Mouse (Mus musculus) hindbrain, embryonic 16.5 days (tissue): Measurements from ENCODE around the gene Pheta1. TPM values are rescaled to one million over a fixed set of nuclear protein-coding genes. Genes with fewer than 3 reads are reported as not detected.
"Not testable (repeated sequence)": the region's sequence is repeated elsewhere in the genome, so short reads cannot be mapped to it uniquely, and the experiment has no call there.

ENCODE experiments used
- ATAC-seq: fragments of 200-750 bp; cut with Nextera tagmentation; 2 replicates; pipeline ENCODE4 v1.8.0; 2017; ENCODE audit warnings: moderate TSS enrichment, moderate library complexity
- H3K27ac ChIP-seq: fragments of 300-500 bp; sonication (generic); 2 replicates; pipeline ENCODE4 v1.5.1; 2014; ENCODE audit warnings: low read depth, mild to moderate bottlenecking, control low read depth, low read length, moderate library complexity
- H3K27me3 ChIP-seq: fragments of 300-500 bp; sonication (generic); replicated peaks from 2 replicates; pipeline ENCODE4 v1.6.1; 2014; ENCODE audit warnings: low read length; ENCODE audit not compliant: control insufficient read depth, insufficient read depth
- H3K36me3 ChIP-seq: fragments of 300-500 bp; sonication (generic); 2 replicates; pipeline ENCODE4 v1.6.1; 2014; ENCODE audit warnings: mild to moderate bottlenecking, low read length, moderate library complexity, mixed read lengths; ENCODE audit not compliant: control insufficient read depth, insufficient read depth
- H3K4me1 ChIP-seq: fragments of 300-500 bp; sonication (generic); 2 replicates; pipeline ENCODE4 v1.6.1; 2014; ENCODE audit warnings: low read depth, low read length; ENCODE audit not compliant: control insufficient read depth, insufficient read depth
- H3K4me2 ChIP-seq: fragments of 300-500 bp; sonication (generic); 2 replicates; pipeline ENCODE4 v1.6.1; 2014; ENCODE audit warnings: mild to moderate bottlenecking, low read length, control low read depth, moderate library complexity
- H3K4me3 ChIP-seq: fragments of 300-500 bp; sonication (generic); 2 replicates; pipeline ENCODE4 v1.5.1; 2014; ENCODE audit warnings: mild to moderate bottlenecking, low read length, control low read depth, moderate library complexity
- H3K9ac ChIP-seq: fragments of 300-500 bp; sonication (generic); 2 replicates; pipeline ENCODE4 v1.6.1; 2014; ENCODE audit warnings: low read depth, mild to moderate bottlenecking, control low read depth, low read length, moderate library complexity
- H3K9me3 ChIP-seq: fragments of 300-500 bp; sonication (generic); 2 replicates; pipeline ENCODE4 v1.6.1; 2014; ENCODE audit warnings: mild to moderate bottlenecking, low read length, moderate library complexity; ENCODE audit not compliant: control insufficient read depth
- WGBS: fragments of 180-500 bp; shearing (Covaris S2); extraction: QIAGEN DNeasy Blood & Tissue Kit; methylation state at CpG from one replicate; pipeline ENCODE4 v1.1.7; 2014; 5-methylcytosine and 5-hydroxymethylcytosine counted together
- polyA plus RNA-seq: library from polyadenylated mRNA; unstranded; fragments of >200 nt; fragmentation: Nextera tagmentation; extraction: Ambion mirVana; gene quantifications from 2 replicates; pipeline ENCODE4 v1.2.1, GENCODE M21; 2015

Gene Pheta1
- polyA plus RNA-seq, 1 experiment from 2014 or later = 34.1 TPM

GRCm38 (mm10) chr5:121846322-121846721 is 2.5 kb upstream of the Pheta1 start:
- Histone ChIP-seq H3K36me3 (no peaks in the 10 kb centered on the region), H3K27ac (no peak overlapping the region), H3K9ac (no peak overlapping the region), H3K27me3 (peaks cover 16% of the 10 kb centered on the region), H3K4me2 (no peak overlapping the region), H3K4me3 (no peak overlapping the region), H3K9me3 (no peaks in the 10 kb centered on the region), H3K4me1 (peaks cover 26% of the 10 kb centered on the region)
- no peak for ATAC-seq
- WGBS = 84% methylated on average over 11 of the region's 11 CpGs

- WGBS = 84% methylated on average over 3 of the region's 3 CpGs
Observed at GRCm38 (mm10) chr5:121847269-121847668, 1.5 kb upstream of the Pheta1 start.

GRCm38 (mm10) chr5:121848035-121848519 is 707 bp upstream of the Pheta1 start:
- peak overlapping the region; percentile 59 for H3K27ac ChIP-seq

More at GRCm38 (mm10) chr5:121847269-121847668, 1.5 kb upstream of the Pheta1 start:
- Histone ChIP-seq H3K27me3 (peaks cover 13% of the 10 kb centered on the region), H3K4me1 (peaks cover 26% of the 10 kb centered on the region)
- H3K27ac ChIP-seq, H3K4me2 ChIP-seq, H3K9ac ChIP-seq, ATAC-seq, H3K4me3 ChIP-seq, H3K9me3 ChIP-seq, H3K36me3 ChIP-seq: not testable (repeated sequence)

GRCm38 (mm10) chr5:121849478-121850349 is 930 bp downstream of the Pheta1 start:
- no peaks in the 10 kb centered on the region for H3K27me3 ChIP-seq
- H3K4me2 ChIP-seq = peak overlapping the region; percentile 73
- WGBS = 43% methylated on average over 20 of the region's 20 CpGs
- H3K36me3 ChIP-seq = peaks cover 10% of the 10 kb centered on the region
- H3K4me1 ChIP-seq = peaks cover 26% of the 10 kb centered on the region
- no peak for ATAC-seq
- no peaks in the 10 kb centered on the region for H3K9me3 ChIP-seq
- no peak overlapping the region for H3K27ac ChIP-seq
- peak overlapping the region; percentile 83 for H3K9ac ChIP-seq
- H3K4me3 ChIP-seq = peak overlapping the region; percentile 81

More at GRCm38 (mm10) chr5:121848035-121848519, 707 bp upstream of the Pheta1 start:
- peaks cover 23% of the 10 kb centered on the region for H3K4me1 ChIP-seq
- WGBS = under 1% methylated on average over 17 of the region's 17 CpGs
- peak overlapping the region; percentile 47 for H3K9ac ChIP-seq
- H3K4me3 ChIP-seq = peak overlapping the region; percentile 81
- H3K4me2 ChIP-seq = peak overlapping the region; percentile 73
- peaks cover 6% of the 10 kb centered on the region for H3K36me3 ChIP-seq
- no peak for ATAC-seq
- peaks cover 12% of the 10 kb centered on the region for H3K27me3 ChIP-seq
- no peaks in the 10 kb centered on the region for H3K9me3 ChIP-seq

GRCm38 (mm10) chr5:121853368-121854051 is 4.7 kb downstream of the Pheta1 start:
- H3K4me2 ChIP-seq = no peak overlapping the region
- no peak overlapping the region for H3K27ac ChIP-seq
- H3K36me3 ChIP-seq = peaks cover 10% of the 10 kb centered on the region
- no peaks in the 10 kb centered on the region for H3K9me3 ChIP-seq
- H3K27me3 ChIP-seq = no peaks in the 10 kb centered on the region
- WGBS = 76% methylated on average over 9 of the region's 9 CpGs
- peaks cover 20% of the 10 kb centered on the region for H3K4me1 ChIP-seq
- ATAC-seq = no peak
- H3K9ac ChIP-seq = no peak overlapping the region
- H3K4me3 ChIP-seq = no peak overlapping the region

GRCm38 (mm10) chr5:121854768-121855167 is 6.0 kb downstream of the Pheta1 start:
- no peaks in the 10 kb centered on the region for H3K9me3 ChIP-seq
- H3K4me1 ChIP-seq = peaks cover 17% of the 10 kb centered on the region
- WGBS = 31% methylated on average over 10 of the region's 10 CpGs
- no peaks in the 10 kb centered on the region for H3K27me3 ChIP-seq
- ATAC-seq = no peak
- no peak overlapping the region for H3K4me3 ChIP-seq
- H3K36me3 ChIP-seq = peaks cover 10% of the 10 kb centered on the region
- H3K9ac ChIP-seq = no peak overlapping the region
- H3K4me2 ChIP-seq = no peak overlapping the region
- no peak overlapping the region for H3K27ac ChIP-seq

GRCm38 (mm10) chr5:121856740-121857139 is 8.0 kb downstream of the Pheta1 start:
- Histone ChIP-seq H3K4me3 (no peak overlapping the region), H3K4me2 (no peak overlapping the region), H3K9me3 (peaks cover 9% of the 10 kb centered on the region), H3K9ac (no peak overlapping the region), H3K27ac (no peak overlapping the region), H3K27me3 (no peaks in the 10 kb centered on the region), H3K36me3 (peaks cover 21% of the 10 kb centered on the region), H3K4me1 (peaks cover 4% of the 10 kb centered on the region; the same call in 1 of the 2 replicates)
- WGBS = 89% methylated on average over 11 of the region's 11 CpGs
- no peak for ATAC-seq

GRCm38 (mm10) chr5:121858427-121858826 is 9.6 kb downstream of the Pheta1 start:
- H3K27me3 ChIP-seq = no peaks in the 10 kb centered on the region
- no peak for ATAC-seq
- H3K4me1 ChIP-seq = peaks cover 4% of the 10 kb centered on the region; the same call in 1 of the 2 replicates
- no peak overlapping the region for H3K4me3 ChIP-seq
- peaks cover 11% of the 10 kb centered on the region for H3K36me3 ChIP-seq
- WGBS = 90% methylated on average over 12 of the region's 12 CpGs
- no peak overlapping the region for H3K27ac ChIP-seq
- H3K9ac ChIP-seq = no peak overlapping the region
- H3K9me3 ChIP-seq = peaks cover 9% of the 10 kb centered on the region
- H3K4me2 ChIP-seq = no peak overlapping the region

GRCm38 (mm10) chr5:121861964-121862363 is 13.2 kb downstream of the Pheta1 start:
- no peak overlapping the region for H3K4me2 ChIP-seq
- ATAC-seq = no peak
- H3K36me3 ChIP-seq = peaks cover 11% of the 10 kb centered on the region
- H3K27ac ChIP-seq = no peak overlapping the region
- WGBS = 65% methylated on average over 5 of the region's 5 CpGs
- H3K4me1 ChIP-seq = no peaks in the 10 kb centered on the region
- H3K27me3 ChIP-seq = no peaks in the 10 kb centered on the region
- no peak overlapping the region for H3K4me3 ChIP-seq
- no peak overlapping the region for H3K9ac ChIP-seq
- peaks cover 9% of the 10 kb centered on the region for H3K9me3 ChIP-seq
